Mouse (Mus musculus): ENCODE results near the gene Ing3. TPM values are rescaled to one million over a fixed set of nuclear protein-coding genes. Genes with fewer than 3 reads are reported as not detected.

Ing3 gene
- polyA plus RNA-seq, 1 experiment from 2014 or later: 51.7 TPM

- DNase-seq (ENCODE audit: low spot score) (no peak), ATAC-seq (replicated peaks; ENCODE audit: insufficient number of reproducible peaks, low FRiP score, low TSS enrichment, low read depth) (no peak)
- Histone ChIP-seq H3K4me3 (ENCODE audit: low read depth, low read length) (no peak overlapping the region), H3K27me3 (ENCODE audit: control insufficient read depth, insufficient read depth, low read length) (no peaks in the 10 kb centered on the region), H3K4me1 (ENCODE audit: control insufficient read depth, insufficient read depth, low read length) (peaks cover 3% of the 10 kb centered on the region), H3K36me3 (replicated peaks; ENCODE audit: control insufficient read depth, insufficient read depth, low read depth, low read length) (no peaks in the 10 kb centered on the region), H3K9ac (replicated peaks; ENCODE audit: low read length) (no peak overlapping the region), H3K27ac (replicated peaks; ENCODE audit: low read depth, low read length) (no peak overlapping the region), H3K4me2 (ENCODE audit: low read depth, low read length) (no peak overlapping the region), H3K9me3 (replicated peaks; ENCODE audit: control insufficient read depth, low read length) (no peaks in the 10 kb centered on the region)
- 63% methylated on average over 7 of the region's 7 CpGs for WGBS
Measured at GRCm38 (mm10) chr6:22017631-22018030, 68.3 kb downstream of the Ing3 start.

GRCm38 (mm10) chr6:22018768-22019445 is 69.5 kb downstream of the Ing3 start:
- Histone ChIP-seq H3K36me3 (replicated peaks; ENCODE audit: control insufficient read depth, insufficient read depth, low read depth, low read length) (no peaks in the 10 kb centered on the region), H3K27ac (replicated peaks; ENCODE audit: low read depth, low read length) (peak overlapping the region; percentile 54; the same call in 1 of the 2 replicates), H3K4me2 (ENCODE audit: low read depth, low read length) (no peak overlapping the region), H3K4me3 (ENCODE audit: low read depth, low read length) (no peak overlapping the region), H3K4me1 (ENCODE audit: control insufficient read depth, insufficient read depth, low read length) (peaks cover 3% of the 10 kb centered on the region), H3K27me3 (ENCODE audit: control insufficient read depth, insufficient read depth, low read length) (no peaks in the 10 kb centered on the region), H3K9me3 (replicated peaks; ENCODE audit: control insufficient read depth, low read length) (no peaks in the 10 kb centered on the region), H3K9ac (replicated peaks; ENCODE audit: low read length) (no peak overlapping the region)
- no peak for ATAC-seq (replicated peaks; ENCODE audit: insufficient number of reproducible peaks, low FRiP score, low TSS enrichment, low read depth)
- no peak for DNase-seq (ENCODE audit: low spot score)
- WGBS: 59% methylated on average over 8 of the region's 8 CpGs

- Histone ChIP-seq H3K27ac (replicated peaks; ENCODE audit: low read depth, low read length) (no peak overlapping the region), H3K9me3 (replicated peaks; ENCODE audit: control insufficient read depth, low read length) (no peaks in the 10 kb centered on the region), H3K4me2 (ENCODE audit: low read depth, low read length) (no peak overlapping the region), H3K4me1 (ENCODE audit: control insufficient read depth, insufficient read depth, low read length) (peaks cover 5% of the 10 kb centered on the region), H3K9ac (replicated peaks; ENCODE audit: low read length) (no peak overlapping the region), H3K4me3 (ENCODE audit: low read depth, low read length) (no peak overlapping the region), H3K36me3 (replicated peaks; ENCODE audit: control insufficient read depth, insufficient read depth, low read depth, low read length) (no peaks in the 10 kb centered on the region), H3K27me3 (ENCODE audit: control insufficient read depth, insufficient read depth, low read length) (no peaks in the 10 kb centered on the region)
- DNase-seq (ENCODE audit: low spot score) (peak; percentile 32), ATAC-seq (replicated peaks; ENCODE audit: insufficient number of reproducible peaks, low FRiP score, low TSS enrichment, low read depth) (no peak)
- WGBS: 22% methylated on average over 10 of the region's 10 CpGs
Measured at GRCm38 (mm10) chr6:22019637-22020036, 70.3 kb downstream of the Ing3 start.

- DNase-seq (ENCODE audit: low spot score) (no peak), ATAC-seq (replicated peaks; ENCODE audit: insufficient number of reproducible peaks, low FRiP score, low TSS enrichment, low read depth) (no peak)
- H3K4me1 ChIP-seq (ENCODE audit: control insufficient read depth, insufficient read depth, low read length): peaks cover 5% of the 10 kb centered on the region
- no peak overlapping the region for H3K27ac ChIP-seq (replicated peaks; ENCODE audit: low read depth, low read length)
- no peak overlapping the region for H3K4me3 ChIP-seq (ENCODE audit: low read depth, low read length)
- no peaks in the 10 kb centered on the region for H3K27me3 ChIP-seq (ENCODE audit: control insufficient read depth, insufficient read depth, low read length)
- no peaks in the 10 kb centered on the region for H3K36me3 ChIP-seq (replicated peaks; ENCODE audit: control insufficient read depth, insufficient read depth, low read depth, low read length)
- no peak overlapping the region for H3K9ac ChIP-seq (replicated peaks; ENCODE audit: low read length)
- 80% methylated on average over 5 of the region's 5 CpGs for WGBS
- H3K4me2 ChIP-seq (ENCODE audit: low read depth, low read length): no peak overlapping the region
- H3K9me3 ChIP-seq (replicated peaks; ENCODE audit: control insufficient read depth, low read length): no peaks in the 10 kb centered on the region
Measured at GRCm38 (mm10) chr6:22020696-22021095, 71.3 kb downstream of the Ing3 start.

- Histone ChIP-seq H3K4me2 (ENCODE audit: low read depth, low read length) (no peak overlapping the region), H3K4me1 (ENCODE audit: control insufficient read depth, insufficient read depth, low read length) (peaks cover 5% of the 10 kb centered on the region), H3K27ac (replicated peaks; ENCODE audit: low read depth, low read length) (no peak overlapping the region), H3K9me3 (replicated peaks; ENCODE audit: control insufficient read depth, low read length) (no peaks in the 10 kb centered on the region), H3K9ac (replicated peaks; ENCODE audit: low read length) (no peak overlapping the region), H3K4me3 (ENCODE audit: low read depth, low read length) (no peak overlapping the region), H3K27me3 (ENCODE audit: control insufficient read depth, insufficient read depth, low read length) (no peaks in the 10 kb centered on the region), H3K36me3 (replicated peaks; ENCODE audit: control insufficient read depth, insufficient read depth, low read depth, low read length) (no peaks in the 10 kb centered on the region)
- no peak for DNase-seq (ENCODE audit: low spot score)
- WGBS: 77% methylated on average over 3 of the region's 3 CpGs
- ATAC-seq (replicated peaks; ENCODE audit: insufficient number of reproducible peaks, low FRiP score, low TSS enrichment, low read depth): no peak
Measured at GRCm38 (mm10) chr6:22021315-22021714, 71.9 kb downstream of the Ing3 start.

GRCm38 (mm10) chr6:22024168-22024567 is 74.8 kb downstream of the Ing3 start:
- Histone ChIP-seq H3K27me3 (ENCODE audit: control insufficient read depth, insufficient read depth, low read length) (no peaks in the 10 kb centered on the region), H3K9ac (replicated peaks; ENCODE audit: low read length) (no peak overlapping the region), H3K27ac (replicated peaks; ENCODE audit: low read depth, low read length) (peak overlapping the region; percentile 38; the same call in 1 of the 2 replicates), H3K9me3 (replicated peaks; ENCODE audit: control insufficient read depth, low read length) (no peaks in the 10 kb centered on the region), H3K4me2 (ENCODE audit: low read depth, low read length) (no peak overlapping the region), H3K4me1 (ENCODE audit: control insufficient read depth, insufficient read depth, low read length) (peaks cover 5% of the 10 kb centered on the region), H3K36me3 (replicated peaks; ENCODE audit: control insufficient read depth, insufficient read depth, low read depth, low read length) (no peaks in the 10 kb centered on the region), H3K4me3 (ENCODE audit: low read depth, low read length) (no peak overlapping the region)
- ATAC-seq (replicated peaks; ENCODE audit: insufficient number of reproducible peaks, low FRiP score, low TSS enrichment, low read depth): no peak
- DNase-seq (ENCODE audit: low spot score): no peak
- WGBS: 75% methylated on average over 2 of the region's 2 CpGs

Other genes starting within 250 kb of the Ing3 start
- gene Tspan12, start 97.1 kb upstream of the Ing3 start, polyA plus RNA-seq (2014; fragmentation: Nextera tagmentation; extraction: Ambion mirVana): 62.1 and 63.9 TPM in 2 replicates
- gene Cped1, start 36.3 kb downstream of the Ing3 start, polyA plus RNA-seq (2014; fragmentation: Nextera tagmentation; extraction: Ambion mirVana): 40.2 and 42.3 TPM in 2 replicates

Data from embryonic facial prominence, embryonic 11.5 days (tissue).